Mouse (Mus musculus) gastrocnemius, adult 8-10 months (tissue): ENCODE measurements around the gene Gas8. TPM values are rescaled to one million over a fixed set of nuclear protein-coding genes. Genes with fewer than 3 reads are reported as not detected.
"Not testable (repeated sequence)": the region's sequence is repeated elsewhere in the genome, so short reads cannot be mapped to it uniquely, and the experiment has no call there.

Experiments
- DNase-seq, 2 experiments: peaks; one replicate each; pipeline ENCODE4 v3.0.0; 2022; ENCODE audit warnings: low spot score in 2 of 2
- total RNA-seq, 4 experiments: library from RNA; stranded (reverse); gene quantifications; 2 replicates each; pipeline ENCODE4 v1.2.4; 2022

The Gas8 gene
- total RNA-seq = 1 to 10 TPM; 2.3 to 5.4 (median 3.3) TPM

DNA sequence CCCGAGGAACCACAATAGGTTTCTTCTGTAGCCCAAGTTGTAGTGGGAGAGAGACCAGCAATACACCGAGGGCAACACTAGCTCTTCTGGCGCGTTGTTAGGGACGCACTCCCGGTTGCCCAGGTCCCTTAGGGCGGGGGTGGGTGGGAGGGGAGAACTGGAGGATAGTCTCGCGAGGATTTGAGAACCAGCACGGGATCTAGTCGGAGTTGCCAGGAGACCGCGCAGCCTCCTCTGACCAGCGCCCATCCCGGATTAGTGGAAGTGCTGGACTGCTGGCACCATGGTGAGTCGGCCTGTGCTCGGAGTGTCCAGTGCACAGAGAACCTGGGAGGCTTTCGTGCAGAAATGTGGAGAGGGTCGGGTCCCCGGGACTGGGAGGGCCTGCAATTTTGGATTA, at the start of gene Gas8:
Gene Gas8, plus strand, starts transcription at position 168 of the 400 bp plus-strand sequence.
- DNase-seq = peak; percentile 76 to 82

GRCm38 (mm10) chr8:123472991-123473390, 45.6 kb upstream of the Gas8 start:
- DNase-seq = not testable (repeated sequence)

GRCm38 (mm10) chr8:123474549-123474948, 44.1 kb upstream of the Gas8 start:
- DNase-seq = not testable (repeated sequence)

DNA sequence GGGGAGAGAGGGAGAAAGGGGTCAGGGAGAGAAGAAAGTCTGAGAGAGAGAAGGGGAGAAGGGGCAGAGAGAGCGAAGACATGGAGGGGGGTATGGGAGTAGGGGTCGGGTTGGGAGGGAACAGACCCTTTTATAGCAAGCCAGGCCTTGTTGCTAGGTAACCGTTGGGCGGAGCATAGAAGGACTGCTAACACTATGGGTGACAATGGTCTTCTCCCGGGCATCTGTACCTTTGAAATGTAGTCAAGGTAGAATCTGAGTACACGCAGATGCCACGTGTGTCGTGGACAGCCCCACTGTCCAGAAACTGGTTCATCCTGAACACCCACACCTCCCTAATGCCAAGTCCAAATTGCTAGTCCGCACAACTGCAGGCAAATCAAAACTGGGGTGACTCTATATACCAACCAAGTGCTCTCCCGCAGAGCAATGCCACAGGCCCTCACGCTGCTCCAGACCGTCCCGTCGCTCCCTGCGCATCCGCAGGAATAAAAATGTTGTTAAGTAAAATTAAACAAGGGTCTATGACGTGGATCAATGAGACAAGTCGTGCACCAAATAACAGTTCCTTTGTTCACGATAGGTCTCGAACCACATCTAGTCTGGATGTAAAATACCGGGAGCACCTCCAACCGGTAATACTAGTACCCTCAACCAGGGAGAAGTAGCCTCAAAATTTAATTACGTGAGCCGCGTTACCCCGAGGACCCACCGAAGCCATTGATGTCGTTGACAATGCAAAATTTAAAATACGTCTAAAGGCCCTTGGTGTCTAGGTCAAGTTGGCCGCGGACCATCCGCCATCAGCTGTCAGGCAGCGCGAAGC, 41.5 kb upstream of the Gas8 start:
- DNase-seq = no peak

- peak; percentile 92 to 93 for DNase-seq
Measured at GRCm38 (mm10) chr8:123477737-123478258, 40.8 kb upstream of the Gas8 start, which contains the start of gene Afg3l1. Gene Afg3l1 (plus strand): TSS chr8:123477903.

DNA sequence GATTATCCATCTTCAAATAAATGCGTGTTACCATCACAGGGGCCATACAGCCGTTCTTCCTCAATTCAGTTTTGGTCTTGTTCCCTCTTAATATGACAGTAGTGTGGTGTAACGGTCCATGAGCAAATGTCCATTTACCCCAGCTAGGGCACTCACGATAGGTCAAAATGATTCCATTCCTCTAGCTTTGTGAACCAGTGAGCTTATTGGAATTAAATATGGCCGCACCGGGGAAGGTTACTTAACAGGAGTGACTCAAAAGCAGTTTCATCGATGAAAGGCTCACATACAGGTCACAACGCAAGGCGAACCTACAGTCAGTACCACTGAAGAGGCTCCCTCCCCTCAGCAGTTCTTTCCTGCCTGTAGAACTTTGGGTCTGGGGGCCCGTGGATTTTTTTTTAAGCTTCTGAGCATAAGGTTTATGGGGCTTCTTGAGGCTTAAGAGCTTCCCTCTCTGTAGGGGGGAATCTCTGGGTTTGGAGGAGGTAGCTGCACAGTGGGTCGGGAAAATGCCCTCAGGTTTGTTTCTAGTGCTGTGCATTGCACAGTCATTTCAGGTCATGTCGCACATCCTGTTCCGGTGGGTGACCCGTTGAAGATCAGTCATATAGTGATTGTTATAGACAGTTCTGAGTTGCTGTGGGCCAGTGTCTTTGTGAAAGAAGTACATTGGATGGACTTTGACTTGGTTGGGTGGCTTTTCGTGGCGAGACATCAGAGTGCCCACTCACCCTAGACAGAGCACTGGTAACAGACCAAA, 40.0 kb upstream of the Gas8 start:
- DNase-seq = no peak

DNA sequence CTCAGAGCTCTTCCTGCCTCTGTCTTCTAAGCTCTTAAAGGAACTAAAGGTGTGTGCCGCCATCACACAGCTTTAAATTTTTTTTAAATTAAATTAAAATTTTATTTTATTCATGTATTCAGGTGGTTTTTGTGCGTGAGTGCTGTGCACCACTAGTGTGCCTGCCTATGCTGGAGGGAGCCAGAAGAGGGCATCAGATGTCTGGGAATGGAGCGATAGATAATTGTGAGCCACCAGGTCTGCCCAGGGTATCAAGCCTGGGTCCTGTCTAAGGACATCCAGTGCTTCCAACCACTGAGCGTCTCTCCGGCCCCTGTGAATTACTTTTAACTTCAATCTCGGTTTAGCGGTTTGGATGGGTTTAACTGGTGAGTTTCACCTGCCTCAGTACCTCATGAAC, 36.0 kb upstream of the Gas8 start:
- DNase-seq = no peak

DNA sequence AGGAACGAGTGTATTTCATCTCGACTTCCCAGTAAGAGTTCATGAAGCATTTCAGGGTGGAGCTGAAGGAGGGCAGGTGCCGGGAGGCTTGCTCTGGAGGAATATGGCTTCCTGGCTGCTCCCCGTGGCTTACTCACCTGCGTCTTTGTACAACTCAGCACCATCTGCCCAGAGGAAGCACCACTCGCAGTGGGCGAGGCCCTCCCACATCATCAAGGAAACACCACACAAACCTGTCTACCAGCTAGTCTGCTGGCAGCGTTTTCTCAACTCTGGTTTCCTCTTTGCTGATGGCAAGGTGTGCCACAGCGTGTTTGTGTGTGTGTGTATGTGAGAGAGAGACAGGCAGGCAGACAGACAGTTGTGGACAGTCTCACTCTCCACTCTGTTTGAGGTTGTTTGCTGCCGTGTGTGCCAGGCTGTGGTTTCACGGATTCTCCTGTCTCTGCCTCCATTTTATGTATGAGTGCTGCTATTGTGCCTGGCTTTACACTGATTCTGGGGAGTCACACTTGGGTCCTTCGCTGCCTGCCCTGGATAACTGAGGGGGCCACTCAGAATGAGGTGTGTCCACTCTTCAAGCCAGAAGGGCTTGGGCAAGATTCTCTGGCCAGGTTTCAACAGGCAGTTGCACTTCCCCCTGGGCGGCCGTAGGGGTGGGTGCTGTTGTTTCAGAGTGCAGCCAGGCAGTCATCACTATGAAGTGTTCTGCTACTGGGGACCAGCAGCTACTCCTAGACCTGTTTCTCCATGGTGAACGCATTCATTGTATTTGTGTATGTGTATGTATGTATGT, 27.2 kb upstream of the Gas8 start:
- no peak for DNase-seq

DNA sequence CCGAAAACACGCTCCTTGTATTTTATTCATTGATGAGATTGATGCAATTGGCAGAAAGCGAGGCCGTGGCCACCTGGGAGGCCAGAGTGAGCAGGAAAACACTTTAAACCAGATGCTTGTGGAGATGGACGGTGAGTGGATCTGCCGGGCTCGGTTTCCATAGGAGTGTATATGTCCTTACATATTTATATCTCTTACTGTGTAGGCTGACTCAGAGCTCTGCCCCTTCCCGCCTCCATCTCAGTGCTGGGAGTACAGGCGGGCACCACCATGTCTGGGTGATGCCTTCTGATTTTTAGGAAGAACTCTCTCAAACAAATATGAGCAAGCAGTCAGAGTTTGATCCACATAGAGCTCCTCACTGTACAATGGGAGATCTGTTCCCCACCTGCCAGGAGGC, 25.7 kb upstream of the Gas8 start:
- DNase-seq = no peak

- no peak for DNase-seq
Measured at GRCm38 (mm10) chr8:123497699-123498098, 20.9 kb upstream of the Gas8 start.

- DNase-seq = no peak
Measured at GRCm38 (mm10) chr8:123498963-123499362, 19.7 kb upstream of the Gas8 start.

GRCm38 (mm10) chr8:123499556-123499955, 19.1 kb upstream of the Gas8 start:
- no peak for DNase-seq

GRCm38 (mm10) chr8:123502192-123502591, 16.4 kb upstream of the Gas8 start:
- DNase-seq = no peak

DNA sequence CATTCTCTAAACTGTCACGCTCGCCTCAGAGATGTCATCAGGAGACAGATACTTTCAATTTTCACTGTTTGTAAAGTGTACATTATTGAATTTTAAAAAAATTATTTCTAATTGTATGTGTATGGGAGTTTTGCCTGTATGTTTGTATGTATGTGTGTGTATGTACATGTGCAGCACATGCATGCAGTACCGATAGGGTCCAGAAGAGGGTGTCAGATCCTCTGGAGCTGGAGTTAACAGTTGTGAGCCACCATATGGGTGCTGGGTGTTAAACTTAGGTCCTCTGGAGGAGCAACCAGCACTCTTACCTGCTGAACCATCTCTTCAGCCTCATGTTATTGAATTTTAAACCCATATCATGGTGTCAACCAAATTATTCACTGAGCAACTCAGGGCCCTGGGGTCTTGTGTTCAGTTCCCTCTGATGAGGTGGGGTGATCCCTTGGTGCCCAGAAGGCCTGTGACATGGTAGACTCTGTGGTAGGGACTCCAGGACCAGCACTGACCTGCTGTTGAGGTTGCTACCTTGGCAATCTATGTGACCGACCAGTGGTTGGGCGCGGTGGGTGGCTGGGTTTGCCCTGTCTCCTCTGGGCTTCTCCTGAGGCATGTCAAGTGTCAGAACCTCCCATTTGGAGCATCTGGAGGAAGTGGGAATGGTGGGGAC, 14.7 kb upstream of the Gas8 start:
- DNase-seq = no peak

DNA sequence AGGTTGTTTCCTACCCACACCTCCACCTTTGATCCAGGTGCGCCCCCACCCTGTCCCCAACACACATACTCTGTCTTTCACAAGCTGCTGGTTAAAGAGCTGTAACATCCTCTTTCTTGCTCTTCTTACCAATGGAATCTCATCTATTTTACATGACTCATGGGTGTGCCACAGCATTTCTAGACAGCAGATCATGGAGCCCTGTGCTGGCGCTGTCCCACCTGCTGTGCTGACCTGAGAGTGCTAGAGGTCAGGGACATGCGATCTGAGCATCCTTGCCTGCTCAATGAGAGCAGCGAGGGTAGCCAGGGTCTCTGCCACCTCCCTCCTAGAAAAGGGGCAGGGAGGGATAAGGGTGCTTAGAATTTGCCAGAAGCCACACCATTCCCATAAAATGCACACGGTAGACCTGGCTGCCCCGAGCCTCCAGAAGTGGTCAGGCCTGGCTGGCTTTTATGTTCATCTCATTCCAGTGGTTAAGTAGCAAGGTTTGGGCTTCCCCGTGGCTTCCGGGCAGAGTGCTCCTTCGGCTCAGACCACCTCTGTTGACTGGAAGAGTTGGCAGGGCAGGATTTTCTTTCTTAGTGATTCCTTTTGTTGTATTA, 13.9 kb upstream of the Gas8 start:
- DNase-seq = no peak

DNA sequence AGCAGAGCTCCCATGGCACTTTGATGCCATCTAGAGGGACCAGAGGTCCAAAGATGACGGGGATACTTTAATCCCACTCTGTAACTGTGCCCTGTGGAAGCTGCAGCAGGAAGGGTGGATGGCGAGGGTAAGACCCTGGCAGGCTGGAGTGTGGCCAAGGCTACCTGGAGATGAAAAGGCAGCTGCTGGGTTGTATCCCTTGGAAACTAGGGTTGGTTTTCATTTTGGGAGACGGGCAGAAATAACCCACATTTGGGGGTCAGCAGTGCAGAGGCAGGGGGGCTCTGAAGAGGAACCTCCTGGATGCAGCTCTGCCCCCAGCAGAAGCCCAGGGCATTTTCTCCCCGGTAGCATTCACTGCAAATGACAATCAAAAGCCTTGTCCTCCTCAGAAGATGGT, 13.4 kb upstream of the Gas8 start:
- DNase-seq = no peak

DNA sequence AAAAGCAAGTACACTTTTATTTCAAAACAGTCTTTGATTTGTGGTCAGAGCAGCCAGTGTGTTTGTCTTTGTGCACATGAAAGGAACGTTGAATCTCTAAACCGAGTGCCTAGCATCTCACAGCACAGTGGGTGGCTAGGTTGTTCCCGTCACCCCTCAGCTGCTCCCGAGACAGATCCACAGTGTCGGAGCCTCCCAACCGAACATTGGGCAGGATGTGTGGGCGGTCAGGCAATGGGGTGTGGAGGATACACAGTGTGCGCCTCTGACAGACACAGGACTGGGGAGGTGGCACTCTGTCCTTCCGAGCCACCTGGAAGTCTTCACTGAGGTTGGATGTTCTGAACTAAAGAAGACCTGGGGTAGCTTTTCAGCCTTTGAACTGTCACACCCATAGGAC, 12.9 kb upstream of the Gas8 start:
- no peak for DNase-seq

DNA sequence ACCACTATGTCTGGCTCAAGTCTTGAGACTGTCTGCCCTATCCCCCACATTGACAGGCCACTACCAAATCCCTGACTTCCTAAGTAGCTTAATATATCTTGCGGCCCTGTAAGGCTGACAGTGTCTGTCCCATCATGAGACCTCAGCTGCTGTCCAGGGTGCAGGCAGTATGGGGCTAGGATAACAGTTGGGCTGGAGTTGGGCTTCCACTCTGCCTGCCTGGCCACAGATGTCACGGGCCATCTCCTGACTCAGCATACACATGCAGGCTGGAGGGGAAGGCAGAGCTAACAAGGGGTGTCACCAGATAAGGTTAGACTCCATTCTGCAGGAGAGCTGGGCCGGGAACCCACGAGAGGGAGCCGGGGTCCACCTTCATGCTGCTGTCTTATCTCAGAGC, 11.5 kb upstream of the Gas8 start:
- DNase-seq = no peak

- DNase-seq = no peak
Measured at GRCm38 (mm10) chr8:123510819-123511218, 7.8 kb upstream of the Gas8 start.

DNA sequence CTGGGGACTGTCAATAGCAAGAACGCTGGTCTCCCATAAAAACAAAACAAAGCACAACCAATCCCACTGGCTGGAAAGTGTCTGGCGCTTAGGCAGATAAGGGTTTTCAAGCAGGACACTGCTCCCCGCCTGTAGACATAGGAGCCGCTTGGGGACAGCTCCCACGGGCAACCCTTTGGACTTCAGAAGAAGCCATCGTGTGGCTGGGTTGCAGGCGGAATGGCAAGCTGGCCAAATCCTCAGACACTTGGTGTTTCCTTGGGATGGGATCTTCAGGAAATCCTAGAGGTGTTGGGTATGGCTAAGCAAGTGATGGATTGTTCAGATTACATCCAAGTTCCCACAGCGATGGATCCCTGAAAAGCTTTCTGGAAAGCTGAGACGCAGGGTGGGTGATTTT, 4.5 kb upstream of the Gas8 start:
- no peak for DNase-seq
